Mouse (Mus musculus) ES-E14 (cell line): ENCODE measurements around the gene Bmp6. TPM values are rescaled to one million over a fixed set of nuclear protein-coding genes. Genes with fewer than 3 reads are reported as not detected.

ENCODE experiments used
- DNase-seq: peaks from one replicate; pipeline ENCODE4 v3.0.0-alpha.2; 2013; ENCODE audit warnings: low read depth, low spot score
- H3K27ac ChIP-seq: 2 replicates; pipeline ENCODE4 v1.5.1; 2012; ENCODE audit warnings: low read depth, mild to moderate bottlenecking, low read length, moderate library complexity, mixed read lengths; ENCODE audit not compliant: poor library complexity, insufficient read depth, severe bottlenecking
- H3K36me3 ChIP-seq: 2 replicates; pipeline ENCODE4 v1.6.1; 2012; ENCODE audit warnings: mild to moderate bottlenecking, low read length, moderate library complexity, mixed read lengths; ENCODE audit not compliant: control insufficient read depth, poor library complexity, insufficient read depth, severe bottlenecking
- H3K4me1 ChIP-seq, 2 experiments: fragments of 150-350 bp in 1 of 2; sonication (generic) in 1 of 2; 2 replicates each; pipeline ENCODE4 v1.6.1; 2012; ENCODE audit warnings: low read length in 2 of 2, mild to moderate bottlenecking in 1 of 2, mixed read lengths in 1 of 2; ENCODE audit not compliant: control insufficient read depth in 2 of 2, insufficient read depth in 2 of 2, poor library complexity in 1 of 2
- H3K4me3 ChIP-seq, 2 experiments: fragments of 150-350 bp in 1 of 2; sonication (generic) in 1 of 2; 2 replicates each; pipeline ENCODE4 v1.5.1; 2012; ENCODE audit warnings: low read length in 2 of 2, low read depth in 1 of 2, mild to moderate bottlenecking in 1 of 2, mixed read lengths in 1 of 2; ENCODE audit not compliant: insufficient read depth in 1 of 2, poor library complexity in 1 of 2, severe bottlenecking in 1 of 2
- H3K9ac ChIP-seq: 2 replicates; pipeline ENCODE4 v1.6.1; 2012; ENCODE audit warnings: low read depth, mild to moderate bottlenecking, low read length, mixed read lengths; ENCODE audit not compliant: poor library complexity, insufficient read depth, severe bottlenecking
- H3K9me3 ChIP-seq: fragments of 150-350 bp; sonication (generic); 2 replicates; pipeline ENCODE4 v1.6.1; 2012; ENCODE audit warnings: low read depth, mild to moderate bottlenecking, low read length; ENCODE audit not compliant: control insufficient read depth, insufficient read depth
- CHD2 ChIP-seq: IDR thresholded peaks from 2 replicates; pipeline ENCODE4 v1.6.1; 2014; ENCODE audit warnings: mild to moderate bottlenecking, low read depth, low read length, inconsistent platforms
- HCFC1 ChIP-seq: IDR thresholded peaks from 2 replicates; pipeline ENCODE4 v1.6.1; 2012; ENCODE audit warnings: low read length, inconsistent platforms, borderline replicate concordance; ENCODE audit not compliant: insufficient read depth
- MAFK ChIP-seq: IDR thresholded peaks from 2 replicates; pipeline ENCODE4 v1.6.1; 2014; ENCODE audit warnings: mild to moderate bottlenecking, low read depth, low read length, inconsistent platforms; ENCODE audit not compliant: insufficient read depth
- ZC3H11A ChIP-seq: IDR thresholded peaks from 2 replicates; pipeline ENCODE4 v1.6.1; 2012; ENCODE audit warnings: low read depth, mild to moderate bottlenecking, inconsistent platforms, low read length, borderline replicate concordance
- ZNF384 ChIP-seq: IDR thresholded peaks from 2 replicates; pipeline ENCODE4 v1.6.1; 2012; ENCODE audit warnings: low read depth, low read length, inconsistent platforms
- in situ Hi-C, 2 experiments: fragments of 600-800 bp; cut with MboI; formaldehyde crosslinking; loops; one replicate each; pipeline ENCODE4 v1.15.1; 2025; ENCODE audit warnings: low sequenced_read_pairs in 2 of 2, inconsistent platforms in 1 of 2; ENCODE audit not compliant: unreplicated experiment in 2 of 2
- total RNA-seq: library from RNA; depleted of rRNA; stranded (reverse); fragments of 300-350 nt; gene quantifications from 2 replicates; pipeline ENCODE4 v1.2.3, GENCODE M21; 2012

The Bmp6 gene
- total RNA-seq, 1 experiment = 2.1 TPM

- Histone ChIP-seq H3K27ac (no peak overlapping the region), H3K9ac (no peak overlapping the region), H3K4me1 (peaks cover 0 to 2% of the 10 kb centered on the region in 2 experiments; a peak in 1 of 4 replicates), H3K4me3 (no peak overlapping the region), H3K36me3 (peaks cover 58% of the 10 kb centered on the region), H3K9me3 (no peaks in the 10 kb centered on the region)
- peak; percentile 24 for DNase-seq
- in situ Hi-C loops = no loop called here
- TF ChIP-seq MAFK (no peak), ZNF384 (no peak), HCFC1 (no peak), CHD2 (no peak), ZC3H11A (no peak)
These were observed 161.4 kb downstream of the Bmp6 start for GRCm38 (mm10) chr13:38506320-38506719.

DNA sequence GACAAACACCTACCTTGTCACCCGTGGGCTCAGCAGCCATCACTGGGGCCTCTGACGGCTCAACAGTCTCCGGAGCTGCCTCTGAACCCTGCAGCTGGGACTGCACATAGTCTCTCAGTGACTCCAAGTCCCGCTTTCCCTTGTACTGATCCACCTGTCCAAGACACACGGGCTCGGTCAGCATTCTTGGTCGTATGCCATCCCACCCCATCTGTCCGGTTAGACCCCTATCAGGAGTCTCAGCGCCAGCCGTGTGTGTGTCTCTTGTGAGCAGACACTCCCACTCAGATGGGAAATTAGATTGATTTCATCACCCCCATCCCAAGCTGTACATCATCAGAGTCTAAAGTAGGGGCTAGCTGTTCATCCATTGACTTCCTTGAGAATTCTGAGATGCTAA is 162.0 kb downstream of the Bmp6 start:
- H3K36me3 ChIP-seq = peaks cover 53% of the 10 kb centered on the region
- no peak overlapping the region for H3K9ac ChIP-seq
- H3K27ac ChIP-seq = no peak overlapping the region
- H3K9me3 ChIP-seq = no peaks in the 10 kb centered on the region
- DNase-seq = no peak
- peaks cover 0 to 2% of the 10 kb centered on the region in 2 experiments; a peak in 1 of 4 replicates for H3K4me1 ChIP-seq
- H3K4me3 ChIP-seq = no peak overlapping the region
- in situ Hi-C loops = no loop called here
- TF ChIP-seq ZNF384 = no peak
- TF ChIP-seq ZC3H11A = no peak
- no peak for TF ChIP-seq HCFC1
- TF ChIP-seq CHD2 = no peak
- no peak for TF ChIP-seq MAFK

DNA sequence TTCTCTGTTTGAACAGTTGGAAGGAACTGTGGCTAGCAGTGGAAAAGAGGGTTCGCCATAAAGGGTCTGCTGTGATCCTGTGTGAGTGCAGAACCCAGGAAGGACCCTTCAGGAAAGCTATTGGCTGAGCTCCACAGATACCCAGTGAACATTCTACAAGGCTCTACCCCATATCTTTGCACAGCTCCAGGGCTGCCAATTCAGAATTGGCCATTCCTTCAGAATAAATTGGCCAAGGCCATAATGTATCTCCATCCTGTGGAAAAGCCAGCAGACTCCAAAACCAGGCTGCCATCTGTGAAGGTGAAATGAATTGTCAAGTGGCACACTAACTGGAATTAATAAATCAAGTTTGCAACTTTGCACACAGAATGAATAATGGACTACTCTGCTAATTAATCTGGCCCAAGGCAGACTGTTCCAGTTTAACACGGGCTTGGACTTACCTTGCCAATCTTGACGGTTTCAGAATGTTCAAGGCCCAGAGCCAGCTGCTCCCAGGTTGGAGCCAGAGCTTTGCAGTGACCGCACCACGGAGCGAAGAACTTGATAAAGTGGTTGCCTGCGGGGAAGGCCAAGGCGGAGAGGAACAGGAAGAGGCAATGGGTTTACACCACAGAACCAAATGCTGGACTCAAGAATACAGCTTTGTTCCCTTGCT is 164.9 kb downstream of the Bmp6 start:
- Histone ChIP-seq H3K9me3 (no peaks in the 10 kb centered on the region), H3K4me1 (peaks cover 0 to 14% of the 10 kb centered on the region in 2 experiments; a peak in 3 of 4 replicates), H3K36me3 (peaks cover 52% of the 10 kb centered on the region), H3K9ac (no peak overlapping the region), H3K27ac (no peak overlapping the region), H3K4me3 (no peak overlapping the region)
- no peak for TF ChIP-seq ZNF384
- no peak for TF ChIP-seq CHD2
- TF ChIP-seq MAFK = no peak
- no peak for TF ChIP-seq HCFC1
- no peak for TF ChIP-seq ZC3H11A
- no peak for DNase-seq
- in situ Hi-C loops = no loop called here

- Histone ChIP-seq H3K27ac (no peak overlapping the region), H3K36me3 (peaks cover 35% of the 10 kb centered on the region), H3K9me3 (no peaks in the 10 kb centered on the region), H3K9ac (no peak overlapping the region), H3K4me3 (no peak overlapping the region), H3K4me1 (peaks cover 0 to 14% of the 10 kb centered on the region in 2 experiments; a peak in 3 of 4 replicates)
- TF ChIP-seq ZNF384 (no peak), ZC3H11A (no peak), HCFC1 (no peak), CHD2 (no peak), MAFK (no peak)
- peak; percentile 24 for DNase-seq
- in situ Hi-C loops = no loop called here
These were observed 167.1 kb downstream of the Bmp6 start for GRCm38 (mm10) chr13:38511979-38512378.
